Mouse (Mus musculus) mature B cell (primary cell): ENCODE data around the gene Myo1e.

ENCODE experiments used
- in situ Hi-C: fragments of 300-500 bp; cut with MboI; formaldehyde crosslinking; loops from 2 replicates; pipeline ENCODE4 v1.14.3; 2019

Gene Myo1e

GRCm38 (mm10) chr9:70207151-70207831 lies at the start of gene Myo1e:
Gene Myo1e (plus strand): TSS chr9:70207350.
- in situ Hi-C loops, result loop anchor here (5.0 kb wide), 1 partner anchor 35 kb away; no protein-coding TSS in a partner anchor

GRCm38 (mm10) chr9:70160071-70160470 lies 47.1 kb upstream of the Myo1e start:
- in situ Hi-C loops, result no loop called here

- in situ Hi-C loops, result no loop called here
Measured at GRCm38 (mm10) chr9:70168973-70169372, 38.2 kb upstream of the Myo1e start.

GRCm38 (mm10) chr9:70174291-70174848 lies 32.8 kb upstream of the Myo1e start:
- in situ Hi-C loops, result no loop called here

GRCm38 (mm10) chr9:70174896-70175295 lies 32.3 kb upstream of the Myo1e start:
- in situ Hi-C loops, result no loop called here

GRCm38 (mm10) chr9:70176291-70176690 lies 30.9 kb upstream of the Myo1e start:
- in situ Hi-C loops, result no loop called here

GRCm38 (mm10) chr9:70181719-70182118 lies 25.4 kb upstream of the Myo1e start:
- in situ Hi-C loops, result no loop called here

- in situ Hi-C loops, result no loop called here
Measured at GRCm38 (mm10) chr9:70182639-70183038, 24.5 kb upstream of the Myo1e start.

- in situ Hi-C loops, result no loop called here
Measured at GRCm38 (mm10) chr9:70192336-70192735, 14.8 kb upstream of the Myo1e start.

- in situ Hi-C loops, result no loop called here
Measured at GRCm38 (mm10) chr9:70194622-70195021, 12.5 kb upstream of the Myo1e start.

- in situ Hi-C loops, result no loop called here
Measured at GRCm38 (mm10) chr9:70196956-70197659, 10.0 kb upstream of the Myo1e start.

GRCm38 (mm10) chr9:70197992-70198391 lies 9.2 kb upstream of the Myo1e start:
- in situ Hi-C loops, result no loop called here

GRCm38 (mm10) chr9:70202753-70203152 lies 4.4 kb upstream of the Myo1e start:
- in situ Hi-C loops, result loop anchor here (5.0 kb wide), 1 partner anchor 105 kb away; no protein-coding TSS in a partner anchor

GRCm38 (mm10) chr9:70203267-70204076 lies 3.7 kb upstream of the Myo1e start:
- in situ Hi-C loops, result loop anchor here (5.0 kb wide), 1 partner anchor 104 kb away; no protein-coding TSS in a partner anchor

GRCm38 (mm10) chr9:70207981-70208521 lies 901 bp downstream of the Myo1e start:
- in situ Hi-C loops, result loop anchor here (5.0 kb wide), 1 partner anchor 34 kb away; no protein-coding TSS in a partner anchor

GRCm38 (mm10) chr9:70208751-70209150 lies 1.6 kb downstream of the Myo1e start:
- in situ Hi-C loops, result loop anchor here (5.0 kb wide), 1 partner anchor 34 kb away; no protein-coding TSS in a partner anchor

GRCm38 (mm10) chr9:70209296-70210049 lies 2.3 kb downstream of the Myo1e start:
- in situ Hi-C loops, result loop anchor here (5.0 kb wide), 1 partner anchor 33 kb away; no protein-coding TSS in a partner anchor

GRCm38 (mm10) chr9:70211638-70212037 lies 4.5 kb downstream of the Myo1e start:
- in situ Hi-C loops, result no loop called here

GRCm38 (mm10) chr9:70216517-70216916 lies 9.4 kb downstream of the Myo1e start:
- in situ Hi-C loops, result no loop called here

- in situ Hi-C loops, result no loop called here
Measured at GRCm38 (mm10) chr9:70219295-70219931, 12.3 kb downstream of the Myo1e start.
